Mouse (Mus musculus): Measurements from ENCODE around the gene Serpine1. TPM values are rescaled to one million over a fixed set of nuclear protein-coding genes. Genes with fewer than 3 reads are reported as not detected.

The Serpine1 gene
- polyA plus RNA-seq, 1 experiment from 2014 or later, result 0.86 TPM

- ATAC-seq (ENCODE audit: borderline replicate concordance, extremely low read depth, low FRiP score, low TSS enrichment), result no peak
- Histone ChIP-seq H3K27me3 (no peaks in the 10 kb centered on the region), H3K4me1 (peaks cover 9% of the 10 kb centered on the region; the same call in 1 of the 2 replicates), H3K9ac (no peak overlapping the region), H3K27ac (no peak overlapping the region), H3K4me2 (no peak overlapping the region), H3K36me3 (peaks cover 8% of the 10 kb centered on the region), H3K9me3 (no peaks in the 10 kb centered on the region), H3K4me3 (no peak overlapping the region)
- 56% methylated on average over 6 of the region's 6 CpGs for WGBS
Observed at GRCm38 (mm10) chr5:137108111-137108510, 36.0 kb upstream of the Serpine1 start.

DNA sequence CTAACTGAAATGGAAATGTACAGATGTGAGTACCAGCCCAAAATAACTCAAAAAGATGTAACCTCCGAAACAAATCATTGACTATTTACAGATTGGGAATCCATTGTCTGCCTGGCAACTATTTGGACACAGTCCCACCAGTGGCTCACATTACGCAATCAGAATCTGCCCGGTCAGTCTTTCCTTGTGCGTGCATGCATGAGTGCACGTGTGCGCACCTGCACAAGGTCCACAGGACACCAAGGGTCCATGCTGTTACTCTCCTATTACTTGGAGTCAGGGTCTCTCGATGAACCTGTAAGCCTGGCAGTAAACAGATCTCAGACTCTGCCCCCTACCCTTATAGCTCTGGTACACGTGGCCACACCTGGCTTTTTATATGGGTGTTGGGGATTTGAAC lies 35.6 kb upstream of the Serpine1 start:
- peaks cover 4% of the 10 kb centered on the region; the same call in 1 of the 2 replicates for H3K36me3 ChIP-seq
- H3K9me3 ChIP-seq, result no peaks in the 10 kb centered on the region
- no peak for ATAC-seq (ENCODE audit: borderline replicate concordance, extremely low read depth, low FRiP score, low TSS enrichment)
- WGBS, result 80% methylated on average over 8 of the region's 8 CpGs
- H3K27me3 ChIP-seq, result no peaks in the 10 kb centered on the region
- H3K4me2 ChIP-seq, result no peak overlapping the region
- H3K27ac ChIP-seq, result no peak overlapping the region
- no peak overlapping the region for H3K4me3 ChIP-seq
- no peak overlapping the region for H3K9ac ChIP-seq
- peaks cover 14% of the 10 kb centered on the region; the same call in 1 of the 2 replicates for H3K4me1 ChIP-seq

GRCm38 (mm10) chr5:137107024-137107423 lies 35.0 kb upstream of the Serpine1 start:
- Histone ChIP-seq H3K9me3 (no peaks in the 10 kb centered on the region), H3K36me3 (no peaks in the 10 kb centered on the region; the same call in 1 of the 2 replicates), H3K4me3 (no peak overlapping the region), H3K27me3 (no peaks in the 10 kb centered on the region), H3K27ac (no peak overlapping the region), H3K4me1 (peaks cover 16% of the 10 kb centered on the region; the same call in 1 of the 2 replicates), H3K4me2 (no peak overlapping the region; the same call in 1 of the 2 replicates), H3K9ac (no peak overlapping the region)
- no peak for ATAC-seq (ENCODE audit: borderline replicate concordance, extremely low read depth, low FRiP score, low TSS enrichment)
- WGBS, result 8% methylated on average over 6 of the region's 6 CpGs

- Histone ChIP-seq H3K4me3 (no peak overlapping the region), H3K27me3 (no peaks in the 10 kb centered on the region), H3K9ac (no peak overlapping the region), H3K36me3 (no peaks in the 10 kb centered on the region; the same call in 1 of the 2 replicates), H3K4me2 (no peak overlapping the region), H3K27ac (no peak overlapping the region), H3K9me3 (no peaks in the 10 kb centered on the region), H3K4me1 (peaks cover 16% of the 10 kb centered on the region; the same call in 1 of the 2 replicates)
- WGBS, result 63% methylated on average over 4 of the region's 4 CpGs
- ATAC-seq (ENCODE audit: borderline replicate concordance, extremely low read depth, low FRiP score, low TSS enrichment), result no peak
Observed at GRCm38 (mm10) chr5:137106434-137106833, 34.4 kb upstream of the Serpine1 start.

DNA sequence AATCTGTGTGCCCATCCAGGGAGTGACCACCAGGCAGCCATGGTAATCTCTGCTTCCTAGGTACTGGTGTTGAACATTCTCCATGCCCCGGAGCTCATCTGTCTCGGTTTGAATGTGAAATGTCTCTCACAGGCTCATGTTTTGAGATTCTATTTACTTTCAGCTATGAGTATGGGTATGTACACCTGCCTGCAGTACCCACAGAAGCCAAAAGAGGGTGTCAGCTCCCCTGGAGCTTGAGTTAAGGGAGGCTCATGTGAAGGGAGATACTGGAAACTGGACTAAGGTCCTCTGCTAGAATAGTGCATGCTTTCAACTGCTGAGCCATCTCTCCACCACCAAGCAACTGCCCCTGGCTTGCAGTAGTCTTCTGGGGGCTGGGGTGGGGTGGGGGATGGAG lies 31.9 kb upstream of the Serpine1 start:
- no peaks in the 10 kb centered on the region for H3K27me3 ChIP-seq
- H3K9me3 ChIP-seq, result no peaks in the 10 kb centered on the region
- WGBS, result 82% methylated on average over 2 of the region's 2 CpGs
- no peak overlapping the region for H3K27ac ChIP-seq
- no peak overlapping the region for H3K4me3 ChIP-seq
- H3K4me2 ChIP-seq, result no peak overlapping the region
- ATAC-seq (ENCODE audit: borderline replicate concordance, extremely low read depth, low FRiP score, low TSS enrichment), result no peak
- no peaks in the 10 kb centered on the region for H3K36me3 ChIP-seq
- H3K4me1 ChIP-seq, result peaks cover 16% of the 10 kb centered on the region; the same call in 1 of the 2 replicates
- no peak overlapping the region for H3K9ac ChIP-seq

GRCm38 (mm10) chr5:137102575-137103522 lies 30.8 kb upstream of the Serpine1 start:
- peak; percentile 45; the same call in 1 of the 2 replicates for ATAC-seq (ENCODE audit: borderline replicate concordance, extremely low read depth, low FRiP score, low TSS enrichment)
- Histone ChIP-seq H3K4me3 (no peak overlapping the region), H3K4me1 (peaks cover 16% of the 10 kb centered on the region; the same call in 1 of the 2 replicates), H3K36me3 (no peaks in the 10 kb centered on the region), H3K27me3 (no peaks in the 10 kb centered on the region), H3K27ac (no peak overlapping the region), H3K4me2 (no peak overlapping the region), H3K9me3 (no peaks in the 10 kb centered on the region), H3K9ac (no peak overlapping the region)
- 58% methylated on average over 28 of the region's 28 CpGs for WGBS

DNA sequence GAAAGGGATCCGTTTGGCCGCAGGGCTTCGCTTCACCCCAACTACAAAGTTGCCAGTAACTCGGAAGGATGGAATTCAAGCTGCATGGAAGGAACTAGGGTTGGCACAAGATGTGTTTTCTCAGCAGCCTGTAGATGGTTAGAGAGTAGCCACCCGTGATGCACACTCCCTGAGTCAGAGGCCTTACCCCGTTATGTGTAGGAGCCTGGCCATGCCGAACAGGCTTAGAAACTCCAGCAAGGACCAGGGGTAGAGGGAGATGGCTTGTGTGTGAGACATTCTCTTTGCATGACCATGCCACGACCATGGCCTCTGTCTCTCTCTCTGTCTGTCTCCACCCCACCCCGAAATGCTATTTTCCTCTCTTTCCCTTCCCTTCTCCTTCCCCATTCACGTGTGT lies 30.0 kb upstream of the Serpine1 start:
- 74% methylated on average over 10 of the region's 10 CpGs for WGBS
- Histone ChIP-seq H3K27me3 (no peaks in the 10 kb centered on the region), H3K4me3 (no peak overlapping the region), H3K36me3 (no peaks in the 10 kb centered on the region), H3K4me1 (peaks cover 16% of the 10 kb centered on the region; the same call in 1 of the 2 replicates), H3K27ac (no peak overlapping the region), H3K4me2 (no peak overlapping the region), H3K9ac (no peak overlapping the region), H3K9me3 (no peaks in the 10 kb centered on the region)
- ATAC-seq (ENCODE audit: borderline replicate concordance, extremely low read depth, low FRiP score, low TSS enrichment), result no peak

DNA sequence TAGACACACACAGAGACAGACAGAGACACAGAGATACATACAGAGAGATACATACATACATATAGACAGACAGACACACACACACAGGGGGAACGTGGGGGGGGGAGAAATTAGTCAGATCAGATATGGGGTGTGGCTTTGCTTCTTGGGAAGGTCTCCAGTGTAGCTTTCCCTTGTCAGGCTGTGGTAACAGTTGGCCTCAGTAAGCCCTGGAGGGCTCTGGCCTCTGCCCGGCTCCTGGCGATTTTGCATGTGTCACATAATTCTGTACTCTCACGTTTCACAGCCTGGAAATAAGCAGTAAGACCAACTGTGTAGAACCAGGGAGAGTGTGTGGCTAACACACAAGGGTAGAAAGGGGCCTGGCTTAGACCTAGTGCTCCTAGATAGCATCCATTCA lies 28.6 kb upstream of the Serpine1 start:
- no peak overlapping the region for H3K4me3 ChIP-seq
- WGBS, result 44% methylated on average over 4 of the region's 4 CpGs
- ATAC-seq (ENCODE audit: borderline replicate concordance, extremely low read depth, low FRiP score, low TSS enrichment), result no peak

GRCm38 (mm10) chr5:137098418-137098817 lies 26.4 kb upstream of the Serpine1 start:
- ATAC-seq (ENCODE audit: borderline replicate concordance, extremely low read depth, low FRiP score, low TSS enrichment), result no peak
- Histone ChIP-seq H3K27me3 (no peaks in the 10 kb centered on the region), H3K27ac (no peak overlapping the region), H3K9ac (no peak overlapping the region), H3K4me2 (no peak overlapping the region), H3K4me1 (peaks cover 25% of the 10 kb centered on the region), H3K36me3 (no peaks in the 10 kb centered on the region), H3K9me3 (no peaks in the 10 kb centered on the region), H3K4me3 (no peak overlapping the region)
- 50% methylated on average over 11 of the region's 11 CpGs for whole genome bisulfite sequencing

More for the DNA sequence above, 28.6 kb upstream of the Serpine1 start:
- Histone ChIP-seq H3K27ac (no peak overlapping the region), H3K4me2 (no peak overlapping the region), H3K9me3 (no peaks in the 10 kb centered on the region), H3K27me3 (no peaks in the 10 kb centered on the region), H3K9ac (no peak overlapping the region), H3K4me1 (peaks cover 18% of the 10 kb centered on the region), H3K36me3 (no peaks in the 10 kb centered on the region)

- Histone ChIP-seq H3K4me3 (no peak overlapping the region), H3K9ac (no peak overlapping the region), H3K36me3 (no peaks in the 10 kb centered on the region), H3K27me3 (no peaks in the 10 kb centered on the region), H3K27ac (peak overlapping the region; percentile 76), H3K9me3 (no peaks in the 10 kb centered on the region), H3K4me1 (peaks cover 18% of the 10 kb centered on the region), H3K4me2 (no peak overlapping the region)
- WGBS, result 14% methylated on average over 1 of the region's 1 CpGs
- ATAC-seq (ENCODE audit: borderline replicate concordance, extremely low read depth, low FRiP score, low TSS enrichment), result 0 out of 2 replicates have a peak, but pooled peaks have one; percentile 63
Observed at GRCm38 (mm10) chr5:137096037-137096436, 24.0 kb upstream of the Serpine1 start.

GRCm38 (mm10) chr5:137095135-137095534 lies 23.1 kb upstream of the Serpine1 start:
- Histone ChIP-seq H3K27me3 (no peaks in the 10 kb centered on the region), H3K4me1 (peaks cover 20% of the 10 kb centered on the region), H3K27ac (no peak overlapping the region), H3K36me3 (no peaks in the 10 kb centered on the region), H3K4me3 (no peak overlapping the region), H3K9ac (no peak overlapping the region), H3K4me2 (no peak overlapping the region), H3K9me3 (no peaks in the 10 kb centered on the region)
- ATAC-seq (ENCODE audit: borderline replicate concordance, extremely low read depth, low FRiP score, low TSS enrichment), result no peak
- WGBS, result 85% methylated on average over 10 of the region's 10 CpGs

GRCm38 (mm10) chr5:137093720-137094119 lies 21.7 kb upstream of the Serpine1 start:
- Histone ChIP-seq H3K4me2 (no peak overlapping the region), H3K27me3 (no peaks in the 10 kb centered on the region), H3K9me3 (no peaks in the 10 kb centered on the region), H3K4me1 (peaks cover 20% of the 10 kb centered on the region), H3K27ac (no peak overlapping the region), H3K9ac (no peak overlapping the region), H3K4me3 (no peak overlapping the region), H3K36me3 (no peaks in the 10 kb centered on the region)
- ATAC-seq (ENCODE audit: borderline replicate concordance, extremely low read depth, low FRiP score, low TSS enrichment), result no peak
- WGBS, result 65% methylated on average over 9 of the region's 9 CpGs
